Mouse (Mus musculus): Measurements from ENCODE around the gene Pgm1.

DNA sequence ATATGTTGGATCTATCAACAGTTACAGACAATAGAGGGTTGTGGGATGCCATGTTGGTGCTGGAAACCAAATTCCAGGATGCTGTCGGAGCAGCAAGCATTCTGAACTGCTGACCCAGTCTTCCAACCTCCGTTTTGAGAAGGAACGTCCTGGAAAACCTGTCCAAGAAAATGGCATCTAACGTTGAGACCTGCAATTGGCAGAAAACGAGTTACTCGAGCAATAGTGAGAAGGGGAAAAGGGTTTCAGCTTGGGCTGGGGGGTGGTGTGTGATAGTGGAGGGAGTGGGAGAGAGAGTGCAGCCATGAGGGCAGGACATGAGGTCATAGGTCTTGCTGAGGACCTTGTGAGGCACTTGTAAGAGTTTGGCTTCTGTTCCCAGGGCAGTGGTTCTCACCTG, 105.8 kb downstream of the Pgm1 start:
- TF ChIP-seq POLR2A (IDR thresholded peaks at IDR 0.05; ENCODE audit: control insufficient read depth, extremely low read depth, insufficient read depth, low read length, poor library complexity) = no peak
- no peak for TF ChIP-seq CTCF (IDR thresholded peaks at IDR 0.05; ENCODE audit: borderline replicate concordance, control insufficient read depth, extremely low read depth, insufficient read depth, low read length, poor library complexity)
